Mouse (Mus musculus) CD4-positive, CD25-positive, alpha-beta regulatory T cell, adult 4 months (primary cell): Measurements from ENCODE around the gene Tgtp2. TPM values are rescaled to one million over a fixed set of nuclear protein-coding genes. Genes with fewer than 3 reads are reported as not detected.
A peak's percentile ranks its signal among the peaks of the same experiment; 100 is the strongest.

Experiments
- ATAC-seq: one replicate; pipeline ENCODE4 v1.8.0; 2017
- polyA plus RNA-seq, 2 experiments: library from polyadenylated mRNA; unstranded; fragments of 100-300 nt; shearing (Covaris generic); gene quantifications; one replicate each; pipeline ENCODE4 v1.2.1; 2017

Tgtp2 gene
- 100 to 1,000 TPM; 424 to 495 TPM for polyA plus RNA-seq

DNA sequence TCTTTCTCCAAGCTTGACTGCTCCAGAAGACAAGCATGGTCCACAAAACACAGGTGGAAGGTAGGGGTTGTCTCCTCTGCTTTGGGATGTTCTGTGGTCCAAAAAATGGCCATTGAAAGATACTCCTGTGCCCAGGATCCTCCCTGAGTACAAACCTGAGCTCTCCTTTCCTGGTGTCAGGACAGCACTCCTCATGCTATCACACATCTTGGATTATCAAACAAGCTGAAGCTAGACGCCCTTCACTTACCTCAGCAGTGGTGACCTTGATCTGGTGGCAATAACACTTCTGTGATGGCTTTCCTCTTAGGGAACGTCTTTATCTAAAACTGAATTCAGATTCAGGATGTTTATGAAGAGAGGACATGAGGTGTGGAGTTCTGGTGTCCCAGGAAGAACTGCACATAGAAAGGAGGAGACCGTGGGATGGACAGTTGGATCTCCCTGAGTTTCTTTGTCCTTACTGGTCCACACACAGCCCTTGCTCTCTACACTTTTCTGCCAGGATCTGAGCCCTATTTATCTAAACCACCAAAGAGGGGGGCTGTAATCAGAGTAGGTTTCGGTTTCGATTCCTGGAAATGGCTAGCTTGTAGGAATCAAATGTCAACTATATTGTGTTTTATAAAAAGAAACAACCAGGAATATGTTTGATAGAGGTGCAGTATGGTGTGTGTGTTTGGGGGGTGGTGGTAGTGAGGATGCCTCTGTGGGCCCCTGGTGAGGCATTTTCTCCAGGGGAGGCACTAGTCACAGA is at the start of gene Tgtp2:
Gene Tgtp2, minus strand, starts transcription at position 494 of the 757 bp plus-strand sequence.
- peak; percentile 32 for ATAC-seq

- no peak for ATAC-seq
Measured at GRCm38 (mm10) chr11:49112624-49113219, 48.7 kb upstream of the Tgtp2 start.

DNA sequence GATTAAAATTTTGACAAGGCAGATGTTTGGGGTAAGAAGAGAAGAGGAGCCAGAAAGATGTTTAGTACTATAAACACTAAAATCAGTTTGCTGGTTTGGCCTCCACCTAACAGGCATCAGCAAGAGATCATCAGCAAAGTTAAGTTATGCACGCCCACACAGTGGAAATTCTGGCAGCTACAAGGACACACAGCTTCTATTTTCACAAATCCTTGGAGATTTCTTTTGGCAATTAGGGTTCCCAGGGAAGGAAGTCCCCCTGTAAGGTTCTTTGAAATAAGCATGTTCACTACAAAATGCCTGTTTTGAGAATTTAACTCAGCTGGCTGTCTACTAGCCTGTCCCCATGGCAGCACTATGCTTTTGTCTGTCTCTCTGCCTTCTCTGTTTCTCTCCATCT is 47.0 kb upstream of the Tgtp2 start:
- no peak for ATAC-seq

DNA sequence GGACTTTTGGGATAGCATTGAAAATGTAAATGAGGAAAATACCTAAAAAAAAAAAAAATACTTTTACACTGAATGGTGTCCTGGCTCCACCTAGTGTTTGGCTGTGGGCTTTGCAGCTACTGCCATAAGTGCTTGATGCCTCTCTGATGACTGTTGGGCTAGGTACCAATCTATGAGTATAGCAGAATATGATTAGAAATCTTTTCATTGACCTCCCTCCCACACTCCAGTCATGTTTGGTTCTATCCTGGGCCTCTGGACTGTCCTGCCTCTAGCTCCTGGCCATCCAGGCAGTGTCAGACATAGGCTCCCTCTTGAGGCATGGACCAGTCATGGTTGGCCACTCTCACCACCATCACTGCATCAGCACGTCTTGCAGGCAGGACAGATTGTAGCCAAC is 44.8 kb upstream of the Tgtp2 start:
- ATAC-seq = peak; percentile 62

GRCm38 (mm10) chr11:49107650-49108537 is 43.9 kb upstream of the Tgtp2 start:
- no peak for ATAC-seq

- no peak for ATAC-seq
Measured at GRCm38 (mm10) chr11:49105752-49106151, 41.7 kb upstream of the Tgtp2 start.

DNA sequence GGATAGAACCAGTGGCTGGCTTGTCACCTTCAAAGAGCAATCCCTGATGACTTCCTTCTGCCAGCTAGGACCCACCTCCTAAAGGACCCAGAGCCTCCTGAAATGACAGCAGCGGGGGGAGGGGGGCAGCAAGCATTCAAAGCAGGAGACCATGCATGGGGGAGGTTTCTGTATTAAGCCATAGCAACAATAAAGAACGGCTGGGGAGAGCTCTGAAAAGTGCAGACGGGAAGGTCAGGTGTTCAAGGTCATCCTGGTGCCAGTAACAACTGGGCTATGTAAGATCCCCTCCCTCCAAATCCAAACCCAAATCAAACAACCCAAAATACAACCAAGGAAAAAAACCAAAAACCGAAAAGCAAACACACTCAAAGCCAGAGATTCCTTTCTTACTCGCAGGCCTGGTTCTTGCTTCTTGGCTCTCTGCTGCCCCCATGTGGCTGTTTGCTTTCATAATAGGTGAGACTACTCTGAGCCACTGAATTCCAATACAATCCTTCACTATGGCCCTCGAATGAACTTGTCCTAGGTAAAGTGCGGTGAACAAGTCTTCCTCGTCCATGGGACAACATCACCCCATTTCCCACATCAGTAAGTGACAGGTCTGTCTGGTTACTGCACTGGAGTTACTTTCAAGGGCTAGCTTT is 39.2 kb upstream of the Tgtp2 start:
- ATAC-seq = peak; percentile 74

DNA sequence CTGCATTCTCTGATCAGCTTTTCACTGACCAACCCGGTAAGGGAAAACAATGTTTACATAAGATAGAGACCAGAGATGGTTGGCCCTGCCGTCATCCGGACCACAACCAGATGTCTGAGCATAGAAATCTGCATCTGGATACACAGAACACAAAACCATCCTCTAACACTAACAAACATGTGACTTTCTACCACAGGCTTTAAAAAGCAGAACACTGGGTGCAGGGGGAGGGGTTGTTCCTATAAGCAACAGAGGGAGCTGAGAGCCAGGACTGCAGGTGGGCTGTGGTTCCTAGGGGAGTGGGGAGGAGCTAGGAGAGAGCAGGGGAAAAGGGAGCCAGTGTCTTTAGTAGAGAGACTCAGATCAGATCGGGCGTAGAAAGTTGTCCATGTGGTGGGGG is 37.5 kb upstream of the Tgtp2 start:
- no peak for ATAC-seq

DNA sequence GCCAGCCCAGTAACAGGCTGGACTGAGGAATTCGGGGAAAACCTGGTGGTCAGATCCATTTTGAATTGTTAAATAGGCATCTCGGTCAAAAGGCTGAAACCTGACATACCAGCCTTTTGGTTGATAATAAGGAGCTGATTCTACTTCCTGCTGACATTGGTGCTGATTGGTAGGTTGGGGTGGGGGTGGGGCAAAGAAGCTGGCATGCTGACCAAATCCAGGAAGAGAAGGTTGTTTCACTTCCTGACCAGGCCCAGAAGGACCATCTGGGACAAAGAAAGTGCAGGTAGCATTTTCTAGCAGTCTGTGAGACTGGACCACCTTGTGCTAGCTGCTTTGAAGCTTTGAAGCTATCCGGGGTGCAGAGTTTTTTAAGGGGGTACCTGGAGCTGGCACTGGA is 36.4 kb upstream of the Tgtp2 start:
- peak; percentile 73 for ATAC-seq

- ATAC-seq = no peak
Measured at GRCm38 (mm10) chr11:49095367-49095766, 31.4 kb upstream of the Tgtp2 start.

DNA sequence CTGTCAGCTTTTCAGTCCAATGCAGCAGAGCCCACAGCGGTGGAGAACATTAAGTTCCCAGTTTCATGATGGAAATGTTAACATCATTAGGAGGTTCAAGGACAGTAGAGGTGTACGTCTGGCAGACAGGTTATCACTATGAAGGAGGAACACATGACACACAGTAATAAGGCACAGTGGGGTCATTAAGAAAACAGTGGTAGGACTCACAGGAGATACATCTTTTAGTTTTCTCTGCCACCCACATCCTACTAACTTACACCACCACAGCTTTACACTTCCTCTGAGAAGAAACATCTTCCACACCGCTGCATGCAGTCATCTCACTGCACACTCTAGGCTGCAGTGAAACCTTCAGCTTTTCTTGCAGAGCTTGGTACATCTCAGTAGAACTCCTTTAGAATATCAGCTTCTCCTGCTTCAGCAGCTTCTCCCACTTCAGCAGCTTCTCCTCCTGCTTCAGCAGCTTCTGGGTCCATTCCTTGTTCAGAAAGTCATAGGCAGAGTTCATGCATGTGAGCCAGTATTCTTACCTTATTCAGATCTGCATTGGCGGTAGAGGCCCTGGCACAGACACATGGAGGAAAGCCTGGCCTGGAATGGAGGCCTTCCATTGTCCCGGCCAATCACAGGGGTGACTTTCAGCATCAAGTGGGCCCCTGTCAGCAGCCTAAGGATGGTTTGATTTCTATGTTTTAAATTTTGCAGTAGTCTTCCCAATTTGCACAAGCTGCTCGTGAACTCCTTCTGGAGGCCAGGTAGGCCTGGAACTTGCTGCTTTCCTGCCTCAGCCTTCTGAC is 30.1 kb upstream of the Tgtp2 start:
- peak; percentile 73 for ATAC-seq

DNA sequence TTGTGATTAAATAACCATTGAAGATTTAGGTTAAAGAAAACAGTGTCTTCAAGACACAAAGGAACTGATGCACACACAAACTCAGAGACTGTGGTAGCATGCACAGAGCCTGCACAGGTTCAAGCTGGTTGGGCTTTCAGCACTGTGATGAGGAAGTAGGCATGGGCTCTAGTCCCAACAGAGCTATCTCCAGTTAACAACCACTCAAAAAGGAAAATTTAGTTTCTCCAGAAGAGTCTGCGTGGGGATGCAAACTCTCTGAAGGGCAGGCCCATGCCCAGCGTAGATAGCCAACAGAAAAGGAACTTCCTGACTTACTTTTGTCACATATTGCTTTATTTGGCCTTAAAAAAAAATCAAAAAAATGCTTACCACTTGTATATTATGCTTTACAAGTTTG is 28.8 kb upstream of the Tgtp2 start:
- ATAC-seq = no peak

DNA sequence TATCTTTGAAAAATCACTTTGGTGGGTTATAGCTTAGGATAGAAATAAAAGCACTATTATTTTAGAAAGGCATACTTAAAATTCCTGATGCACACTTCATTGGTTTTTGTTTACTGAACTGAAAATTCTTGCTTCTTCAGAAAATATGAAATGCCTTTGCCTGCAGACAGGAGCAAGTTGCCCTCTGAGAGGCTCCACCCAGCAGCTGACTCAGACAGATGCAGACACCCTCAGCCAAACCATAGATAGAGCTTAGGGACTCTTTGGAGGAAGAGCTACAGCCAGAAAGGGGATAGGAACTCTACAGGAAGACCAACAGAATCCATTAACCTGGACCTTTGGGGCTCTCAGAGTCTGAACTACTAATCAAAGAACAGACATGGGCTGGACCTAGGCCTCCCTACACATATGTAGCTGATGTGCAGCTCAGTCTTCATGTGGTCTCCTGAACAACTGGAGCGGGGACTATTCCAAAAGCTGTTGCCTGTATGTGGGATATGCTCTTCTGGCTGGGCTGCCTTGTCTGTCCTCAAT is 28.1 kb upstream of the Tgtp2 start:
- ATAC-seq = no peak

DNA sequence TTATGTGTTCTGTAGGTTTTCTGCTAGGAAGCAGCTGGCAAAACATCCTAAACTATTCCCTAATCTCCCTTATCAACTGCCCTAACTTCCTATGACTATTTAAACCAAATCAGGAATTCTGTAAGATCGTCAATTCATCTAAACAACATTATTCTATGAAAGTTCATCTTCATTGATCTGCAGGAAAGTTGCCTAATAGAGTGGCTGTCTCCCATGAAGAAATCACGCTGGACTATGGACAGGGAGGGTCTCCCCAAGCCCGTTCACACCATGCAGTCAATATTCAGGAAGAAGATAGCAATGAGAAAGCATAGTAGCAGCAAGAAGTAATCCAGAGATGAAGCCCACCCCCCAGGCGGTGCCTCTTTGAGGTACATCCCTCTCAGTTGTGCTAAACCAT is 27.2 kb upstream of the Tgtp2 start:
- no peak for ATAC-seq

DNA sequence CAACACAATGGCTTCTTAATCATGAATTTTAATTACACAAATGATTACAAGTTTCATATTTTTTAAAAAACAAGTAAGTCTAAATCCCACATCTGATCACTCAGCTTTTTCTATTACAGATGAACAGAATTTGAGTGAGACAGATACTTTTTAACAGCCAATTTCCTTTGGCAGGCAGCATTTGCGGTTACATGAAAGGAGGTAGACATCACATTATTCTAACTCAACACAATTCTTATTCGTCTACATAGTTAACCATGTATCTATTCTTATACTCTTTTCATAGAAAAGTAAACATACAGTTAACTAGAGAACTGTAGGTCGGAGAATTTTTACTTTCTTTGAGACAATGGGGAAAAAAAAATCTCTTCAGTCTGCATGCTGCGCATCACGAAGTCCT is 26.5 kb upstream of the Tgtp2 start:
- ATAC-seq = no peak

GRCm38 (mm10) chr11:49089735-49090507 is 25.9 kb upstream of the Tgtp2 start:
- ATAC-seq = no peak

DNA sequence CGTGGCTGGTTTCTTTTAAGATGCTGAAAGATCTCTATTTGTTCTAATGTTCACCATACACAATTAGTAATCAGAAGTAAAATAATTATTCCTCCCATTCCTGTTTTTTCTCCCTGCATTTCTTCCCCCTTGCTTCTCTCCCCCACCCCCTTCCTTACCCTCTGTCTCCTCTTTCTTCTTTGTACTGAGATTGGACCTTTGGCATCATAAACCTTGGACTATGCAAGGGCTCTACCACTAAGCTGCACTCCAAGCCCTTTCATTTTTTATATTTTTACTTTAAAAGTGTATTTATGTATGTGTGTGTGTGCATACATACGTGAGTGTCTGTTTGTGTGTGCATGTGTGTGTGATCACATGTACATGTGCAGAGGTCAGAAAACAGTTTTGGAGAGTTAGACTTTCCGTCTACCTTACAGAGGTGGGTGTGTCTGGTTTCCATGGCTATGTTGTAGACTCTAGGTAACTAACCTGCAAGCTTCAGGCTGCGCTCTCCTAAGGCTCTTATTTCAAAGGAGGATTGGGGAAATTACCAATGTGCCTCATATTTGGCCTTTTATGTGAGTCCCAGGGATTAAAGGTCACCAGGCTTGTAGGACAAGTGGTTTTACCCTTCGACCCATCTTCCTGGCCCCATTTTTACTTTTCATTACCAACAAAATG is 25.1 kb upstream of the Tgtp2 start:
- ATAC-seq = no peak

DNA sequence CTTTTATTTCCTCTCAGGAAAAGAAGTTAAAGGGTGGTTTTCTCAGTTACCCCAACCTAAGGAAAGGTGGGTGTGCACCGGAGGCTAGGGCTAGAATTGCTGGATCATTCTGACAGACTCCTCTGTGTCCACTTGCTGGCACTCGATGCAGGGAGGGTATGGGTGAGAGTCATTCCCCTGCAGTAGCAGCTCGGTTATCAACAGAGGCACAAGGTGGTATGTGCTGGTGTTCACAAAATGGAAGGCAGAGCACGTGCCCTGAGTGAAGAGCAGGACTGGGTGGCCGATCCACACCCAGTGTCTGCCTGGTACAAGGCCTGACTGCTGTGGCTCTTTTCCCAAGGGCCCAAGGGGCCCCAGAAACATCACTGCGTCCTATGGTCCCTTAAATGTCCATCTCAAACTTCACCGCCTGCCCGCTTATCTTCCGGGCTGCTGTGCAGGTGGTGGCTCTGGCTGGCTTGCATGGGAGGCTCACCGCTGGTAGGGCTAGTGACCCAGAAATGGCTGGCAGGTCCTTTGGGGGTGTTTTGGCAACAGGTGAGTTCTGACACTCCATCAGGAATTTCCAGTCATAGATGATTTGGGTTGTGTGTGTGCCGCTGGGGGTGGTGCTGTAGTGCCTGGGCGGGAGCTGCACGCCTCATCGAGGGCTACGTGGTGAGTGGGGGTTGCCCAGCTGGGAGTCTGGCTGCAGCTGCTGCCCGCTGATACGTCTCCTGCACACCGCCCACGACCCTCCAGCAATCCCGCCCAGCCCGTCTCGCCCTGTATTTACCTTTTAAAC is 24.0 kb upstream of the Tgtp2 start:
- ATAC-seq = peak; percentile 24

- ATAC-seq = peak; percentile 18
Measured at GRCm38 (mm10) chr11:49086858-49087361, 22.9 kb upstream of the Tgtp2 start.
